Mouse (Mus musculus) olfactory bulb, adult 2 months (tissue): Measurements from ENCODE around the gene Acvr1b.

ENCODE experiments used
- CTCF ChIP-seq: fragments of 200-500 bp; IDR thresholded peaks from 2 replicates; pipeline ENCODE4 v1.5.1; 2012; ENCODE audit warnings: low read depth, mild to moderate bottlenecking, low read length, moderate library complexity; ENCODE audit not compliant: insufficient read depth
- POLR2A ChIP-seq: fragments of 200-500 bp; IDR thresholded peaks from 2 replicates; pipeline ENCODE4 v1.6.1; 2012; ENCODE audit warnings: mild to moderate bottlenecking, low read depth, low read length, moderate library complexity; ENCODE audit not compliant: insufficient read depth

DNA sequence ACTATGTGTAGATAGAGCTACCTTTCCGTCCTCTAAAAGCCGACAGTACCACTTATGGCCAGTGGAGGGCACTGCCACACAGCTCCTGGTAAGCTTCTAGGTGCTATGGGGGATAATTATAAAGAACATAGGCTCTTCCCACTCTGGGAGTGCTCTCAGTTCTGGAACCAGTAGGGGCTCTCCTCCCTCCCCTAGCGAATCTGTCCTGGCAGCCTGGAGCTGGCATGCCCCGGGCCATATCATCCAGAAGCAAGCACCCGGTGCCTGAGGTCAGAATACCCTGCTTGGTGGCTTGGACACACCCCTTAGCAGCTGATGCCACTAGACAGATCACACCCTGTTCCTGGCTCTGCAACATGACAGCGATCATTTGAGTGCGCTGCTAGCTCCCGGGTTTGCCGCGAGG lies 66.9 kb downstream of the Acvr1b start:
- TF ChIP-seq CTCF (peak; percentile 44; the same call in 1 of the 2 replicates), POLR2A (peak; percentile 19; the same call in 1 of the 2 replicates)
